In the genomic region with DNA sequence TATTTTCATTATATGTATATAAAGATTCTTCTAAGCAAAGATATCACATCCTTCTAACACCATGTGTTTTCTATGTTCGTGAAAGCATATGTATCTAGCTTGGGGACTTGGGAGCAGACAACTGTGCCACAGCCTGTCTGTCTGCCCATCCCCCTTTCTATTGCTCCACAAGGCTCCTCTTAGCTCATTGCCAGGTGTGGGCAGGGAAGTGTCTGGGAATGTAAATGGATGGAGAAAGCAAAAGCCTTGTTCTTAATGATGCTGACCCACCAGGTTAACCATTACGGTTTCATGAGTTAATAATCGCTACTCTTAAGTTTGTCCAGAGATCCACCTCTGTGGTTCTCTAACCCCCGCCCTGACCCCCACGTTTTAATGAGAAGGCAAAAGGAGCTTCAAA, we compare ENCODE assay signal across 21 mouse cellular contexts.
DNase-seq lines count a peak whose midpoint lies in the region; ATAC-seq lines count a peak whose summit lies in the region.
"Had no signal": no experiment of that assay in that cellular context is flagged by ENCODE, and none has a peak within 500 bp of the region (broad histone marks: within the 10 kb centered on the region; RNA-seq: fewer than 3 reads in every experiment).

No protein-coding gene starts in this region.

- H3K4me2 ChIP-seq in kidney, embryonic 14.5 days (replicated peaks; ENCODE audit: low read depth, low read length), result no peak overlapping the region
- H3K4me2 ChIP-seq: forebrain, embryonic 15.5 days; hindbrain, embryonic 12.5 days had no signal

- WGBS in kidney, embryonic 14.5 days, result 63% methylated on average over 5 of the region's 5 CpGs

- no peak overlapping the region for H3K9ac ChIP-seq in kidney, embryonic 14.5 days (ENCODE audit: low read depth, low read length)
- H3K9ac ChIP-seq: forebrain, embryonic 15.5 days; hindbrain, embryonic 12.5 days had no signal

- no peak overlapping the region for H3K4me3 ChIP-seq in kidney, embryonic 14.5 days (ENCODE audit: low read length)
- H3K4me3 ChIP-seq: embryonic facial prominence, embryonic 10.5 days; forebrain, embryonic 15.5 days; heart, embryonic 10.5 days; hindbrain, embryonic 12.5 days had no signal

- H3K4me1 ChIP-seq in kidney, embryonic 14.5 days (ENCODE audit: control insufficient read depth, insufficient read depth, low read length), result no peaks in the 10 kb centered on the region
- H3K4me1 ChIP-seq: embryonic facial prominence, embryonic 10.5 days; forebrain, embryonic 15.5 days; heart, embryonic 10.5 days; hindbrain, embryonic 12.5 days had no signal

- no peak for DNase-seq in kidney, postnatal 25 days
- peak; percentile 7 for DNase-seq in kidney, postnatal 14 days
- DNase-seq in kidney, postnatal 36 days, result no peak
- DNase-seq in brain, adult 2 months (ENCODE audit: low read depth, low spot score), result peak; percentile 24
- DNase-seq in forelimb bud, embryonic 11.5 days (ENCODE audit: low read depth, low spot score), result peak; percentile 66
- DNase-seq in spleen, postnatal 14 days (ENCODE audit: low spot score in 2 of 2), result no peak
- DNase-seq: adrenal gland, adult 8-10 months; adrenal gland, postnatal 36 days; cerebellum, adult 11-12 months; cerebellum, adult 9-10 months; cerebellum, postnatal 25 days; gastrocnemius, postnatal 10 days; heart, adult 18-20 months; heart, postnatal 10 days; heart, postnatal 4 days had no signal

- ATAC-seq in kidney, embryonic 14.5 days (ENCODE audit: low FRiP score, low TSS enrichment), result peak; percentile 68
- no peak for ATAC-seq in inflammation-experienced regulatory T-cells, adult 6 months
- ATAC-seq: forebrain, embryonic 15.5 days had no signal

- no peaks in the 10 kb centered on the region for H3K36me3 ChIP-seq in kidney, embryonic 14.5 days (ENCODE audit: control insufficient read depth, insufficient read depth, low read length)
- H3K36me3 ChIP-seq: embryonic facial prominence, embryonic 10.5 days; forebrain, embryonic 15.5 days; heart, embryonic 10.5 days; hindbrain, embryonic 12.5 days had no signal

- H3K27ac ChIP-seq in kidney, embryonic 14.5 days (ENCODE audit: low read depth, low read length), result no peak overlapping the region
- H3K27ac ChIP-seq: embryonic facial prominence, embryonic 10.5 days; forebrain, embryonic 15.5 days; heart, embryonic 10.5 days; hindbrain, embryonic 12.5 days had no signal

- no peaks in the 10 kb centered on the region for H3K27me3 ChIP-seq in kidney, embryonic 14.5 days (ENCODE audit: control insufficient read depth, insufficient read depth, low read length)
- H3K27me3 ChIP-seq: forebrain, embryonic 15.5 days; hindbrain, embryonic 12.5 days had no signal

- H3K9me3 ChIP-seq in kidney, embryonic 14.5 days (ENCODE audit: control insufficient read depth, low read length), result no peaks in the 10 kb centered on the region
- H3K9me3 ChIP-seq: embryonic facial prominence, embryonic 10.5 days; forebrain, embryonic 15.5 days; heart, embryonic 10.5 days; hindbrain, embryonic 12.5 days had no signal

Comparison
In these comparisons a context has a peak if more than half of its experiments do, and no peak if none do; other contexts are left out.
1. DNase-seq: peak in kidney, postnatal 14 days (single experiment), brain, adult 2 months (single experiment) and forelimb bud, embryonic 11.5 days (single experiment); none in kidney, postnatal 25 days (0 of 2), kidney, postnatal 36 days (0 of 2) and spleen, postnatal 14 days (0 of 2).